Mouse (Mus musculus): Measurements from ENCODE around the gene Mrpl2. TPM values are rescaled to one million over a fixed set of nuclear protein-coding genes. Genes with fewer than 3 reads are reported as not detected.

Gene Mrpl2
- polyA plus RNA-seq, 1 experiment, result 33.5 TPM

- H3K27ac ChIP-seq (ENCODE audit: insufficient read depth, low read length), result 0 out of 2 replicates have a peak overlapping the region, but pooled peaks have one; percentile 93
- H3K4me3 ChIP-seq (ENCODE audit: insufficient read depth, low read length), result no peak overlapping the region
- TF ChIP-seq POLR2A (IDR thresholded peaks at IDR 0.05; ENCODE audit: low read depth, low read length), result no peak
- TF ChIP-seq CTCF (IDR thresholded peaks at IDR 0.05; ENCODE audit: borderline replicate concordance, insufficient read depth, low read length), result no peak
- peaks cover 29% of the 10 kb centered on the region for H3K4me1 ChIP-seq (ENCODE audit: control insufficient read depth, insufficient read depth, low read length)
Observed at GRCm38 (mm10) chr17:46622269-46622668, 23.8 kb upstream of the Mrpl2 start.

GRCm38 (mm10) chr17:46623819-46624557 is 22.0 kb upstream of the Mrpl2 start:
- 0 out of 2 replicates have a peak, but pooled peaks have one; percentile 22 for TF ChIP-seq POLR2A (IDR thresholded peaks at IDR 0.05; ENCODE audit: low read depth, low read length)
- no peak for TF ChIP-seq CTCF (IDR thresholded peaks at IDR 0.05; ENCODE audit: borderline replicate concordance, insufficient read depth, low read length)
- peak overlapping the region; percentile 93 for H3K27ac ChIP-seq (ENCODE audit: insufficient read depth, low read length)

GRCm38 (mm10) chr17:46624598-46624997 is 21.4 kb upstream of the Mrpl2 start:
- no peak overlapping the region for H3K4me3 ChIP-seq (ENCODE audit: insufficient read depth, low read length)
- H3K27ac ChIP-seq (ENCODE audit: insufficient read depth, low read length), result peak overlapping the region; percentile 93
- TF ChIP-seq POLR2A (IDR thresholded peaks at IDR 0.05; ENCODE audit: low read depth, low read length) (no peak), CTCF (IDR thresholded peaks at IDR 0.05; ENCODE audit: borderline replicate concordance, insufficient read depth, low read length) (no peak)

More at GRCm38 (mm10) chr17:46623819-46624557, 22.0 kb upstream of the Mrpl2 start:
- H3K4me3 ChIP-seq (ENCODE audit: insufficient read depth, low read length), result no peak overlapping the region
- peaks cover 15% of the 10 kb centered on the region for H3K4me1 ChIP-seq (ENCODE audit: control insufficient read depth, insufficient read depth, low read length)

GRCm38 (mm10) chr17:46627409-46627808 is 18.6 kb upstream of the Mrpl2 start:
- Histone ChIP-seq H3K4me3 (ENCODE audit: insufficient read depth, low read length) (peak overlapping the region; percentile 84), H3K4me1 (ENCODE audit: control insufficient read depth, insufficient read depth, low read length) (peaks cover 5% of the 10 kb centered on the region), H3K27ac (ENCODE audit: insufficient read depth, low read length) (peak overlapping the region; percentile 49)
- TF ChIP-seq POLR2A (IDR thresholded peaks at IDR 0.05; ENCODE audit: low read depth, low read length) (0 out of 2 replicates have a peak, but pooled peaks have one; percentile 24), CTCF (IDR thresholded peaks at IDR 0.05; ENCODE audit: borderline replicate concordance, insufficient read depth, low read length) (no peak)

More at GRCm38 (mm10) chr17:46624598-46624997, 21.4 kb upstream of the Mrpl2 start:
- H3K4me1 ChIP-seq (ENCODE audit: control insufficient read depth, insufficient read depth, low read length), result peaks cover 9% of the 10 kb centered on the region

- no peak for TF ChIP-seq POLR2A (IDR thresholded peaks at IDR 0.05; ENCODE audit: low read depth, low read length)
- no peak for TF ChIP-seq CTCF (IDR thresholded peaks at IDR 0.05; ENCODE audit: borderline replicate concordance, insufficient read depth, low read length)
- peak overlapping the region; percentile 88 for H3K27ac ChIP-seq (ENCODE audit: insufficient read depth, low read length)
- peak overlapping the region; percentile 84 for H3K4me3 ChIP-seq (ENCODE audit: insufficient read depth, low read length)
- H3K4me1 ChIP-seq (ENCODE audit: control insufficient read depth, insufficient read depth, low read length), result peaks cover 5% of the 10 kb centered on the region
Observed at GRCm38 (mm10) chr17:46628471-46628790, 17.6 kb upstream of the Mrpl2 start.

GRCm38 (mm10) chr17:46628791-46629684 is 17.0 kb upstream of the Mrpl2 start, which contains the start of gene Ptk7:
Ptk7 (minus strand) TSS chr17:46629504.
- Histone ChIP-seq H3K4me1 (ENCODE audit: control insufficient read depth, insufficient read depth, low read length) (peaks cover 2% of the 10 kb centered on the region; the same call in 1 of the 2 replicates), H3K27ac (ENCODE audit: insufficient read depth, low read length) (peak within 1 kb of the TSS; percentile 93), H3K4me3 (ENCODE audit: insufficient read depth, low read length) (peak within 1 kb of the TSS; percentile 84)
- TF ChIP-seq CTCF (IDR thresholded peaks at IDR 0.05; ENCODE audit: borderline replicate concordance, insufficient read depth, low read length), result no peak
- peak; percentile 54 for TF ChIP-seq POLR2A (IDR thresholded peaks at IDR 0.05; ENCODE audit: low read depth, low read length)

GRCm38 (mm10) chr17:46629685-46630441 is 16.2 kb upstream of the Mrpl2 start:
- peaks cover 2% of the 10 kb centered on the region; the same call in 1 of the 2 replicates for H3K4me1 ChIP-seq (ENCODE audit: control insufficient read depth, insufficient read depth, low read length)
- H3K4me3 ChIP-seq (ENCODE audit: insufficient read depth, low read length), result peak overlapping the region; percentile 46
- H3K27ac ChIP-seq (ENCODE audit: insufficient read depth, low read length), result peak overlapping the region; percentile 93
- TF ChIP-seq CTCF (IDR thresholded peaks at IDR 0.05; ENCODE audit: borderline replicate concordance, insufficient read depth, low read length) (no peak), POLR2A (IDR thresholded peaks at IDR 0.05; ENCODE audit: low read depth, low read length) (peak; percentile 64)

- Histone ChIP-seq H3K4me1 (ENCODE audit: control insufficient read depth, insufficient read depth, low read length) (no peaks in the 10 kb centered on the region; the same call in 1 of the 2 replicates), H3K27ac (ENCODE audit: insufficient read depth, low read length) (no peak overlapping the region), H3K4me3 (ENCODE audit: insufficient read depth, low read length) (no peak overlapping the region)
- no peak for TF ChIP-seq CTCF (IDR thresholded peaks at IDR 0.05; ENCODE audit: borderline replicate concordance, insufficient read depth, low read length)
- no peak for TF ChIP-seq POLR2A (IDR thresholded peaks at IDR 0.05; ENCODE audit: low read depth, low read length)
Observed at GRCm38 (mm10) chr17:46636831-46637523, 9.1 kb upstream of the Mrpl2 start.

Data from embryonic fibroblast, embryonic 13.5 days (primary cell).